Mouse (Mus musculus): ENCODE measurements around the gene Sult2b1.

Sult2b1 gene

GRCm38 (mm10) chr7:45770427-45771082 is 13.9 kb downstream of the Sult2b1 start:
- peak; percentile 42 for DNase-seq

GRCm38 (mm10) chr7:45767500-45767899 is 17.0 kb downstream of the Sult2b1 start:
- no peak for DNase-seq

GRCm38 (mm10) chr7:45766764-45767163 is 17.7 kb downstream of the Sult2b1 start:
- no peak for DNase-seq

GRCm38 (mm10) chr7:45765995-45766394 is 18.5 kb downstream of the Sult2b1 start:
- DNase-seq: no peak

GRCm38 (mm10) chr7:45760151-45760550 is 24.3 kb downstream of the Sult2b1 start:
- no peak for DNase-seq

- peak; percentile 78 for DNase-seq
Measured at GRCm38 (mm10) chr7:45759400-45759799, 25.1 kb downstream of the Sult2b1 start.

GRCm38 (mm10) chr7:45755703-45756102 is 28.8 kb downstream of the Sult2b1 start:
- no peak for DNase-seq

- peak; percentile 30 for DNase-seq
Measured at GRCm38 (mm10) chr7:45750162-45750561, 34.3 kb downstream of the Sult2b1 start.

GRCm38 (mm10) chr7:45749401-45749800 is 35.1 kb downstream of the Sult2b1 start:
- DNase-seq: no peak

GRCm38 (mm10) chr7:45748110-45748509 is 36.4 kb downstream of the Sult2b1 start:
- peak; percentile 15 for DNase-seq

GRCm38 (mm10) chr7:45747450-45747849 is 37.0 kb downstream of the Sult2b1 start:
- DNase-seq: no peak

- no peak for DNase-seq
Measured at GRCm38 (mm10) chr7:45746518-45746917, 38.0 kb downstream of the Sult2b1 start.

GRCm38 (mm10) chr7:45744387-45744786 is 40.1 kb downstream of the Sult2b1 start:
- DNase-seq: peak; percentile 67

- DNase-seq: no peak
Measured at GRCm38 (mm10) chr7:45742338-45742737, 42.1 kb downstream of the Sult2b1 start.

GRCm38 (mm10) chr7:45741777-45742176 is 42.7 kb downstream of the Sult2b1 start:
- no peak for DNase-seq

- no peak for DNase-seq
Measured at GRCm38 (mm10) chr7:45741308-45741707, 43.2 kb downstream of the Sult2b1 start.

- no peak for DNase-seq
Measured at GRCm38 (mm10) chr7:45739820-45740219, 44.6 kb downstream of the Sult2b1 start.

GRCm38 (mm10) chr7:45739162-45739763 is 45.2 kb downstream of the Sult2b1 start:
- peak; percentile 86 for DNase-seq

GRCm38 (mm10) chr7:45733477-45733876 is 51.0 kb downstream of the Sult2b1 start:
- DNase-seq: no peak

GRCm38 (mm10) chr7:45730727-45731431 is 53.6 kb downstream of the Sult2b1 start:
- peak; percentile 45 for DNase-seq

- DNase-seq: no peak
Measured at GRCm38 (mm10) chr7:45727625-45728024, 56.8 kb downstream of the Sult2b1 start.

GRCm38 (mm10) chr7:45726419-45726818 is 58.0 kb downstream of the Sult2b1 start:
- DNase-seq: no peak

- no peak for DNase-seq
Measured at GRCm38 (mm10) chr7:45725713-45726112, 58.8 kb downstream of the Sult2b1 start, which contains the start of gene Spaca4. TSS of gene Spaca4 (minus strand) at chr7:45725813.

- no peak for DNase-seq
Measured at GRCm38 (mm10) chr7:45725151-45725550, 59.3 kb downstream of the Sult2b1 start.
